Mouse (Mus musculus) ovary, postnatal 10 days (tissue): ENCODE measurements at regions not wholly inside any gene's neighbourhood (a gene's known extent, or its start where the extent isn't known, plus 50 kb on each side); places are given as distances from the start of the nearest gene placed in this dataset.

Experiments used
- DNase-seq: peaks from one replicate; pipeline ENCODE4 v3.0.0; 2022; ENCODE audit warnings: low spot score

- no peak for DNase-seq
These were observed 61.8 kb upstream of the Frmd6 start for GRCm38 (mm10) chr12:70763542-70763941.

GRCm38 (mm10) chr12:70766319-70766718, 59.0 kb upstream of the Frmd6 start:
- DNase-seq, result no peak

- no peak for DNase-seq
These were observed 57.4 kb upstream of the Frmd6 start for GRCm38 (mm10) chr12:70767959-70768358.

GRCm38 (mm10) chr12:70768745-70769144, 56.6 kb upstream of the Frmd6 start:
- DNase-seq, result no peak

GRCm38 (mm10) chr12:70769538-70770176, 55.7 kb upstream of the Frmd6 start:
- DNase-seq, result no peak

GRCm38 (mm10) chr12:70774006-70774405, 51.3 kb upstream of the Frmd6 start:
- no peak for DNase-seq

- DNase-seq, result no peak
These were observed 50.3 kb upstream of the Frmd6 start for GRCm38 (mm10) chr12:70774816-70775591.
